Mouse (Mus musculus) CH12.LX (cell line): Measurements from ENCODE around the gene Mgat5.

Experiments
- BHLHE40 ChIP-seq: IDR thresholded peaks from 2 replicates; pipeline ENCODE4 v1.6.1; 2011; ENCODE audit warnings: mild to moderate bottlenecking, low read depth, low read length, improper control_type of control experiment
- CTCF ChIP-seq, 2 experiments: IDR thresholded peaks in 1 of 2; conservative IDR thresholded peaks in 1 of 2; 2 replicates each; pipeline ENCODE4 v1.5.1; 2011 to 2012; ENCODE audit warnings: low read depth in 2 of 2, low read length in 2 of 2, improper control_type of control experiment in 1 of 2, inconsistent platforms in 1 of 2, mild to moderate bottlenecking in 1 of 2, moderate library complexity in 1 of 2
- EP300 ChIP-seq: IDR thresholded peaks from 2 replicates; pipeline ENCODE4 v1.6.1; 2011; ENCODE audit warnings: low read length, improper control_type of control experiment
- MAX ChIP-seq: IDR thresholded peaks from 2 replicates; pipeline ENCODE4 v1.6.1; 2011; ENCODE audit warnings: low read length, improper control_type of control experiment
- MAZ ChIP-seq: IDR thresholded peaks from 2 replicates; pipeline ENCODE4 v1.6.1; 2012; ENCODE audit warnings: low read depth, mild to moderate bottlenecking, inconsistent platforms, low read length, improper control_type of control experiment, moderate library complexity
- MEF2A ChIP-seq: IDR thresholded peaks from 2 replicates; pipeline ENCODE4 v1.6.1; 2014; ENCODE audit warnings: low read depth, mild to moderate bottlenecking, inconsistent platforms, low read length, improper control_type of control experiment, borderline replicate concordance
- PAX5 ChIP-seq: IDR thresholded peaks from 2 replicates; pipeline ENCODE4 v1.6.1; 2012; ENCODE audit warnings: low read length, inconsistent platforms, mixed read lengths
- TBP ChIP-seq: conservative IDR thresholded peaks from 2 replicates; pipeline ENCODE4 v1.6.1; 2011; ENCODE audit warnings: low read depth, low read length, improper control_type of control experiment
- ZNF384 ChIP-seq: IDR thresholded peaks from 2 replicates; pipeline ENCODE4 v1.6.1; 2012; ENCODE audit warnings: low read depth, low read length, improper control_type of control experiment, inconsistent platforms

DNA sequence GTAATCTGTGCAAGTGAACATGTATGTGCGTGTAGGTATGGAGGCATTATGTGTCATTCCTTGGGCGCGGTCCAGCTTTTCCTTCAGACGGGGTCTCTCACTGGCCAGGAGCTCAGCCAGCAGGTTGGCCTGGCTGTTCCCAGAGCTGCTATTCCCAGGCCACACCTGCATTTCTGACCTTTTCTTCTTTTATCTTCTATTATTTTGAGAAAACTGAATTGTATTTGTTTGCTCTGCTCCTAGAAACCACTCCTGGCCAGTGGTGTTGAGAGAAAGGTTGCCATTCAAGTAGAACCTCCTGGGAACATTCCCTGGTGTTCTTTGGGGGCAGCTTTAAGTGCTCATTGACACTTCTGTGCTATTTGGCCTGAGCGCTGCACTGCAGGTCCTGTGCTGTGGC, 160.9 kb downstream of the Mgat5 start:
- TF ChIP-seq MAX (no peak), CTCF (conservative IDR thresholded peaks at IDR 0.05 in 1 of 2, IDR thresholded peaks at IDR 0.05 in 1 of 2; ENCODE audit: low read depth in 2 of 2, low read length in 2 of 2) (no peak), PAX5 (no peak), BHLHE40 (no peak), ZNF384 (no peak), EP300 (no peak), TBP (no peak), MEF2A (no peak), MAZ (no peak)
